Mouse (Mus musculus): ENCODE results near the gene Atp6v1c2.

The Atp6v1c2 gene

DNA sequence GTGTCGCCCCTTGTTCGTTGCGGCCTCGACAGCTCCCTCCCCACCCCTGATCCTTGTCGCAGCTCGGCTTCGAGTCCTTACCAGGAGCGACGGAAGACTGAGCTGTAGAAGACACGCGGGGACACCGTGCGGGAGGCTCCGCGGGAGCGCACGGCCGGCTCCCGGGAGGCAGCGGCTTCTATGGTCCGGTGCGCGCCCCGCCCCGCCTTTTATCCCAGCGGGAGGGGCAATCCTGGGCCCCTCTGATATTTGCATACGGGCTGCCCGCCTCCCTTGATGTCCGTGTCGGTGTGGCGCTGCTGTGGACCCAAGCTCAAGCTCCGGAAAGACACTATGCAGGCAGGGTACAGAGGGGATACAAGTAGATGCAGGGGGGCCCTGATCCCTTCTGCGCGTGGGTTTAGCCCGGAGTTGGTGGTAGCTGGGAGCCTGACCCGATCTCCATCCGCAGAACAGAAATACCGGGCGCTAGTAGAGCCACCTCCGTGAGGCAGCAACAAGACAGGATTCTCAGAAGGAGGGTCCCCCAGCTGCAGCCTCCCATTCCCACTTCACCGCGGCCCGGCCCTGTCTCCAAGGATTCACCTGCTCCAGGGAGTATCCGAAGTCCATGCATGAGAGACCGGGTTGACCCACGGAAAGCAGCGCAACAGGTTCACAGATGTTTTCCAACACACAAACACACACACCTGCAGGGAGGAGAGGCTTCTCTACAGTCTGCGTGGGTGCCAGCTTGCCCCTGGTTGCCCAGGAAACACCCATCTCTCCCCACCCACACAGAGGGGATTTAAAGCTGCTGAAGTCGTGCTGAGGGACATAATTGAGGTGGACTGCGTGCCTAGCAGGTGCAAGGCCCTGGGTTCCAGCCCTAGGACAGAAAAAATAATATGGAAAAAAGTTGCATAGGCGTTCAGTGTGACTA is 4.3 kb downstream of the Atp6v1c2 start:
- DNase-seq, result no peak

DNA sequence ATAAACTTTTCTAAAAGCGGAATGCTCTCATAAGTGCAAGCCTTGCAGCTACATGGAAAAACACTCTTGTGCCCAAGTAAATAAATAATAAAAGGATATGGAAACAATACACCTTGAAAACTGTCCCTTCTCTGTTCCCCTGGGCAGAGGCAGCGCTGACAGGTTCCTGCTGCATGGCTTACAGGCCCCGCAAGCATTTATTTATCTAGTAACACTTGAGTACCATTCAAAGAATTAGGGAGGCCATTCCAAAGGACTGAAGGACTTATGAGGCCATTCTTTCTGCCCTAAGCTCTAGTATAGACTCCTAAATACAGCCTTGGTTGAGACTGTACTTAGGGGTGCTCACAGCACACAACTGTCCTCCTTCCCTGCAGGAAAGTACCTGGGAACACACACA is 10.7 kb downstream of the Atp6v1c2 start:
- DNase-seq, result no peak

DNA sequence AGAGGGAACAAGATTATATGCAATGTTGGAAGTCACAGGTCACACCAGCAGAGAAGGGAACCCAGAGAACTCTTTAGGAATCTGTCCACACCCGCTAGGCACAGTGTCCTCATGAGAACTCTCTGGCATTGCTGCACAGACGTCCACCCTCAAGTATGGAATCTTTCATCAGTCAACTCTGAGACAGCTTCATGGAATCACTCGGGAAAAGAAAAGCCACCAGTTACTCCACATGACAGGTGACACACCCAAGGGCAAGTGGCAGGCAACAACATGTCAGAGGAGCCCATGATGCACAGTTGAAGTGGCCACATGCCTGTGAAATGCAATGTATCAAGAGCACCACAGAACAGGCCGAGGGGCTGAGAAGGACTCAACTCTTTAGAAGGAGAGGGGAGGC is 11.2 kb downstream of the Atp6v1c2 start:
- no peak for DNase-seq

DNA sequence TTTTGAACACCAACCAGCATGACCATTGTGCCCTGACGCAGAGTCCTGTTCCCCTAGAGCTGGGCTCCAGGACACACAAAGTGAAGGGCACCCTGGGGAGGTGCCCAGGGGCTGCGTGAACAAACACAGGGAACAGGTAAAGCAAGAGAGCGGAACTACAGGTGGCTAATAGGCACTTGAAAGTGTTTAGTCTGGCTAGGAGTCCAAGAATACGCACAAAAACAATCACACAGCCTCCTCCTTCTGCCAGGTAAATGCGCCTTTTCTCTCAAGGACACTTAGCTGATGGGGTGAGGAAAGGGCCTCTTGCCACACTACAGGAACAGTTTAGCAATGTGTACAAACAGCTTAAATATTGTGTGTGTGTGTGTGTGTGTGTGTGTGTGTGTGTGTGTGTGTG is 13.1 kb downstream of the Atp6v1c2 start:
- no peak for DNase-seq

DNA sequence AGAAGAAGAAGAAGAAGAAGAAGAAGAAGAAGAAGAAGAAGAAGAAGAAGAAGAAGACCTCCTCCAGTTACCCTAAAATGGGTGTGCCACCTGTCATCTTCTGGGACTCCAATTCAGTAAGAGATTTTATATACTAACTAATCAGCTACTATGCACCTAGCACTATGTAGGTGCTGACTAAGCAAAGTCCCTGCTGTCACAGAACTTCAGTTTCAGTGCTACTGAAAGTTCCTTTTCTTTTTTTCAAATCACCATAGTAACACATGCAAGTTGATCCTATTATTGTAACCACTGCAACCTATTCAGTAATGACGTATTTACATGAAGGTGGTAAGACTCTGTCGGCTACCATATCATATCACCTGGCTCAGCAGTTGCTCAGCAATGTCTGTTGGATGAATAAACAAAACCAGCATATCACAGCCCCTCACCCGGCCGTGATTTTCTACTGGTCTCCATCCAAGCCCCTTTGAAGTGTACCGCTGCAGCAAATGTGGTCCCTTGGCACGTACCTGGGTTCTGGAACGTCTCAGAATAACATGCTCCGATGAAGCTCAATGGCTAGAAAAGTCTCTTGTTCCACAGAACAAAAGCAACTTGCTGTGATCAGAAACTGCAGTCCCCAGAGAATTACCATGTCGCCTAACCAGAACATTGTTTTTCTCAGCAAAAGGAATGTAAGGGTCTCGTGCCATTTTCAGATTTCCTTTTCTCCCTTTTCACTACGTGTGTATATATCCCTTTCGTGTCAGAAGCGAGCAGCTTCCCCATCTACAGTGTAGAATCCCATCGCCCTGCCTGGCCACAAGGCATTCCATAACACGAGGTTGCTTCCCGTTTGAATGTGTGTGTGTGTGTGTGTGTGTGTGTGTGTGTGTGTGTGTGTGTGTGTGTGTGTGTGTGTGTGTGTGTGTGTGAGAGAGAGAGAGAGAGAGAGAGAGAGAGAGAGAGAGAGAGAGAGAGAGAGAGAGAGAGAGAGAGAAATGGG is 18.0 kb downstream of the Atp6v1c2 start:
- DNase-seq, result no peak

DNA sequence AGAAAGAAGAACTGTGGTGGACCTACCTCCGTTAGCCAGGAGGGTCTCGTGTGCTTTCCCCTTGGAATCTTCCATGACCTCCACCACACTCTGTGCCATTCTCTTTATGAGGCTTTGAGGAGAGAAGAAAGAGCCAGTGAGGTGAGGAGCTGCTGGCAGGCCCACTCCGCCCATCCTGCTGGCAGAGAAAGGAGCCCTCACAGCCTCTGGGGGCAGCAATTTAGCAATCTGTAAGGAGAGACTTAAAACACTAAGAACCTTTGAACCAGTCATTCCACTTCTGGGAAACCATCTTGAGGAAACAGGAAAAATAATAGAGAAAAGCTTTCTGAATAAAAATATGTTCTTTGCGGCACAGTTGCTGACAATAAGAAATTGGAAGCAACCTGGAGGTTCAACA is 20.9 kb downstream of the Atp6v1c2 start:
- DNase-seq, result no peak

DNA sequence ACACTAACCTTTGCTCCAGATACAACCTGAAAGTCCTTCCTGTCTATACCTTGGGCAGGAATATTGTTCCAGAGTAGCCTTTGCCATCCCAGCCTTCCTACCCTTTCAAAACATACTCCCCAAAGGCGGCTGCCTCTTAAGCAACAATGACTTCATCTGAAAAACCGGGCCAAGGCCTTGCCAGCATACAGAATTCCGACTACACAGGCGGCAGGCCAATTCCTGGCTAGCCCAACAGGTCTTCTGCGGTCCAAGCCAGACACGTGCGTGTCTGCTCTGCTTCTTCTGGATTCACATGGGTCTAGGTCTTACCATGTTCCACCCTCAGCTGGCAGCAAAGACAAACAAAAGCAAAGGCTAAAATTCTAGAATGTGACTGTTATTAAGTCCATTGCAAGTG is 23.7 kb downstream of the Atp6v1c2 start:
- no peak for DNase-seq

DNA sequence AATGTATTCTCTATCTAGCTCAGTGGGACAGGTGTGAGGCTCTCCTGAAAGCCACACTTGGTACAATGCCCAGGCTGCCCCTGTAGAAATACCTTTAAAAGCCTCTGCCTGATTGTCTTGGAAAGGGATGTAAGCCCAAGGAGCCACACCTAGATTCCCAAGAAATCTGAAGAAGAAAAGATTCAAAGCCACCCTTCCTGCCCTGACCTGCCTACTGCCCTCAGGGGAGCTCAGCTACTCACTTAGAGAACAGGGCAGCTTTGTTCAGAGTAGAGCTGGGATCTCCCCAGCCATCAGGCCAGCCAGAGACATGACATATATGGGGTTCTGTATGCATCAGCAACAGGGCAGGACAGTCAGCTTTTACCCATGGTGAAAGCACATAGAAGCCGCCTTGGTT is 29.3 kb downstream of the Atp6v1c2 start:
- no peak for DNase-seq

DNA sequence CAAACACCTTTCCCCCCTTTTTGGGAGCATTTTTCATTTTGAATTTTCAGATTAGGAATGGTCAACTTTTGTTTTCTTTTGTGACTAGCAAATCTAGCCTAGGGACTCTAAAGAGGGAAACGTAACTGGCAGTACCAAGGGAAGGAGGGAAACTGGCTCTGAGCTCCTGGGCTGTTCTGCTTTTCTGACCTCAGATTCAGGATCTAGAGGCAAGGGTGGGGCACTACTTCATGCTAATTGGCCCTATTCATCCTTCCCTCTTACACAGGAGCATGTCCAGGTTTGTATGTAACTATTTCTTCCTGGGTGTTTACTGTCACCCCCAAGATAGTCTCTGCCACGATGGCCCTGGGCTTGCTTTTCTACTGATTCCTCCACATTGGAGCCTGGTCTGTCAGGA is 32.3 kb downstream of the Atp6v1c2 start:
- DNase-seq, result no peak

DNA sequence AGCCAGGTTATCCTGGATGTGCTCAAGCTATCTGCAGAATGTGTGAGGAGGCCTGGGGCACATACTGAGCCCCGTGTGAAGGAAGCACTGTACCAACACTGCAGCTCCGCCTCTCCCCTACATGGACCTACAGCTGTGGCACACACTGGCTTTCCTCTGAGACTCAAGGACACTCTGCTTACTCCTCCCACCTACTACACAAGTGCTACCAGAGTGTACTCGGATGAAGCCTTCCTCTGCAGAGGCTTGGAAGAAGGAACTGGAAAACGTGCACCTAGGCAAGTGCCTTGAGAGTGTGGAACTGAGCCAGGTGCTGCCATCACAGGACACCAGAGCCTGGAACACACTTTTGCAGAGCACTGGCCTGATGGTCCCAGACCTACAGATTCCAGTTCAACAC is 38.6 kb downstream of the Atp6v1c2 start:
- no peak for DNase-seq

DNA sequence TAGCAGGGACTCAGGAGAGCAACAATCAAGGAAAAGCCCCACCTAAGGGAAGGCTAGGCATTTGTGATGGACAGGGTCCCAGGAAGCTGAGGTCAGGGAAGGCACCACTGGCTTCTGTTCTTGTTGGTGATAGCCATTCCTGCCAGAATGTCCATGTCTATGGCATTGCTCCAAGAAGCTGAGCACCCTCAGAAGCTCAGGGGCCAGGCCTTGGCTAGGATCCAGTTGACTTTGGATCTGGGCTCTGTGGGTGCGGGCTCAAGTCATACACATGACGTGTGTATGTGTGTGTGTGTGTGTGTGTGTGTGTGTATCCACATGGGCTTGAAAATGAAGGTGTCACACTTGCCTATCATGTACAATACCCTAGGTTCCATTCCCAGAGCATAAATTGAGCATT is 39.2 kb downstream of the Atp6v1c2 start:
- no peak for DNase-seq

DNA sequence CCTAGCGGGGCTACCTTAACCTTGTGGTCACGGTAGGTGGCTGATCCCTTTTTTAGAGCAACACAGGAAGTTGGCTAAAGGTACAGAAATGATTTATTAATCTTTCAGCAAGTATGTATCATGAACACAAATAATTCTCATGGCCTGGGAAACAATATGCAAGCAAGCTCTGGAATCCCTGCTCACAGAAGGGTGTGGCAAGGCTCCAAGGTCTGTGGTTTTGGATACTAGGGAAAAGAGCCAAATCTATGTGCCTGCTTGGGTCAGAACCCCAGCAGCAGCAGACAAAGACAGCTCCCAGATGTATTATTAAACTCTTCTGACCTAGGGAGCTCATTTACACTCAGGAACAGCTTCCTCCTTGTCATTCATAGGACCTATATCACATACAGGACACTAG is 40.1 kb downstream of the Atp6v1c2 start:
- DNase-seq, result no peak

DNA sequence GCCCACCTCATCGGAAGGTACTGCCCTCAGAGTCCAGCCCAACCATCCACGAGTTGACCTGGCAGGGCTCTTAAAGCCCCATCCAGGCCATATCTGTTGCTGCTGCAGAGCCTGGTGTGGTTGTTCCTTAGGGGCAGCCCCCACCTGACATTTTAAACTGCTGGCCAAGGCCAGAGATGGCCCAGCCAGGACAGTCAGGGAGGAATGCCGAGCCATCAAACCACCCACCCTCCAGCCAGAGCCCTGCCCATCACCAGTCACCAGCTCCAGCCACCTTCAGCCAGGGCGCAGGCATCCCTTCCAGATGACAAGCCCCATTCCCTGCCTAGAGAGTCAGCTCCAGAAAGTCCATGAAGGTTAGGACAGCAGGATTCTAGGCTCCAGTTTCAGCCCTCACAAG is 40.7 kb downstream of the Atp6v1c2 start:
- DNase-seq, result no peak

DNA sequence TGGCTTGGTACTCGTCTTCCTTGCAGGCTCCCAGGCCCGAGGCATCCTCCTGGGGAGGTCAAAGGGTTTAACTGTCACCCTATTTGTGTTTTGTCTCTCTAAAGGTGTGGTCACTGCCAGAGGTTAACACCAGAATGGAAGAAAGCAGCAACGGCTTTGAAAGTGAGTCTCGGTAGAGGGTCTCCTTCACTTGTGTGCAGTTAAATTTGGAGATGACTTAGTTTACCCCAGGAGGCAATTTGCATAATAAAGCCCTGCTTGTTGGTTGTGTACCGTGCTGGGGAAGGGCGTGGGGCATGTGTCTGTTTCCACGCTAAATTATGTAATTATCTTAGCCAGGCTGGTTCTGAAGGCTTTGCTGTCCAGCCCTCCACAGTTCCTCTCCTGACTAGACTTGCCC is 55.3 kb downstream of the Atp6v1c2 start:
- no peak for DNase-seq

DNA sequence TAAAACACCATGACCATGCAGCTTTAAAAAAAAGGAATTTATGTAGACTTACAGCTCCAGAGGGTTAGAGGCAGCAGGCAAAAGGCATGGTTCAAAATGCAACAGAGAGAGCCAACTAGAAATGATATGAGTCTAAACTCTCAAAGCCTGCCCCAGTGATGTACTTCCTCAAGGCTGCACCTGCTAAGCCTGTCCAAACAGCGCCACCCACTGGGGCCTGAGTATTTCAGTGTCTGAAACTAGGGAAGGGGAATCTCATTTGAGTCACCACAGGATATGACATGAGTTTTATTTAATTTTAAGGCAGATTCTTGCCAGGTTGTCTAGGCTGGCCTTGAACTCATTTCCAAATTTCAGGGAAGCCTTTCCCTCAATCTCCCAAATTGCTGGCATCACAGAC is 57.9 kb downstream of the Atp6v1c2 start:
- peak; percentile 49 for DNase-seq

DNA sequence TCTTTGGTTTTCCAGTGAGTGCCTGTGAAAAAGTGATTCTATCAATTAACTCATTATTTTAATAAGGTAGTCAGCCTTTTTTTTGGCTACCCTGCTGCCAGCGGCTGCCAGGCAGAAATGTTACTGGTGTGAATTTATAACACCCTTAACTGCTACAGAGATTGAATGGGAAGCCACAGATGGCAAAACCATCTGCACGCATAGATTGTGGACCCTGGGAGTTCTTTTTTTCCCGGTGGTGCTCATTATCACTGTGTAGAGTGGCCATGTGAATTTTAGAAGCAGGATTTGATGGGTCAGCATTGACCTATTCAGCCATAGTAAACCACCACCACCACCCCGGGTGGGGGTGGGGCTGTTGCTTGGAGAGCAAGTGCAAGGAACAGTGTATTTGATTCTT is 61.8 kb downstream of the Atp6v1c2 start:
- no peak for DNase-seq

DNA sequence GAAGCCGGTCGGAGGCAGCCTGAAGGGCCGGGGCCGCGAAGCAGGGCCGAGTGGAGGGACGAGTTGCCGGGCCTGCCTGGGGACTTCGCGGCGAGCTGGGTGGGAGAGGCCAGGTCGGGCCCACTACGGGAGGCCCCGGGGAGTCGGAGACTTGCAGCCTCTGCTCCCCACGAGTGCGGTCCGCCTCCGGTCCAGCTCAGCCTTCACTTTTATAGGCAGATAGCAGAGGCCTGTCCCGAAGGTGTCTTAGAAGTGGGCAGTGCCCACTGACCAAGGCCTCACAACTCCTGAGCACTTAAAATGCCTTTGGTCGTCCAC is 62.5 kb downstream of the Atp6v1c2 start:
- DNase-seq, result no peak

DNA sequence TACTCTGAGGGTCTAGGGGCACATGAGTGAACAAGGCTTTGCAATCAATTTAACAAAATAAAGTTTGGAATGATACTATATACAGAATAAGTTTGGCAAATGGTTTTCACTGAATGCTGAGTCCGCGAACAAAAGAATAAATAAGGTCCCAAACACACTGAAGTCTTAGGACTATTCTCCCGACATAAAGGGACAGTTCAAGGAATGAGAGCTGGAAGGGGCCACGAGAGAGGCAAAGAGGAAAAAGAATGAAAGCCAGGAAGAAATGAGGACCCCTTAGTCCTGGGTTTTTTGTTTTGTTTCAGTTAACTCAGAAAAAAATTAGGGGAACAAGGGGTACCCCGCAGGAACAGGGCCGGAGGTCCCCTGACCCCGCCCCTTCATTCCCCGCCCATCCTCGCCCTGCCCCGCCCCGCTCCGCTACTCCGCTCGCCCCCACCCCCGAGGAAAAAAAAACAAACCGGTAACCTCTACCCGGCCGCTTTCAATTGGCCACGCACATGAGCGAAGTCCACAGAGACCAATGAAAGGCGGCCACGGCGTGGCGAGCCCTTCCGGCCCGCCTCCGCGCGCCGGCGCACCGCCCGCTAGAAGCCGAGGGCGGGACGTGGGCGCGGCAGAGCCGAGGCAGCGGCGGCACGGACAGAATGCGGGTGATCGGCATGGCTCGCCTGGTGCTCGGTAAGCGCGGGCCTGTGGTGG is 63.0 kb downstream of the Atp6v1c2 start, which contains the start of gene Pdia6:
Gene Pdia6, plus strand, starts transcription at position 575 of the 702 bp plus-strand sequence.
- peak; percentile 90 to 92 for DNase-seq

DNA sequence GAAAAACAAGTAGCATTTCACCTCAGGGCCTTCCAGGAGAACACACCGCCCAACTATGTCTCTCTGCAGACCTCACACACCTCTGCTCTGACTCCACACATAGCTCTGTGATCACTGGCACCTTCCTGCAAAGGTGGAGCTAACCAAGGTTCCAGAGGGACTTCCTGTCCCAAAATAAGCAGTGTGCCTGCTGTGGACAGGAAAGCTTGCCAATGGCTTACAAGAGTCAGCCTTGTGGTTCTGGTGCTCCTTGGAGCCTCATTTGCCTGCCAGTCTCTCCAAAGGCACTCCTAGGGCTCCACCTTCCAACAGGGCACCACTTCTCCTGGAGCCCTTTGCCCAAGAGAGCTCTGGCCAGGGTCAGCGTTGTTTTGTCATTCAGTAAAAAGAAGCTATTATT is 64.3 kb downstream of the Atp6v1c2 start:
- no peak for DNase-seq

DNA sequence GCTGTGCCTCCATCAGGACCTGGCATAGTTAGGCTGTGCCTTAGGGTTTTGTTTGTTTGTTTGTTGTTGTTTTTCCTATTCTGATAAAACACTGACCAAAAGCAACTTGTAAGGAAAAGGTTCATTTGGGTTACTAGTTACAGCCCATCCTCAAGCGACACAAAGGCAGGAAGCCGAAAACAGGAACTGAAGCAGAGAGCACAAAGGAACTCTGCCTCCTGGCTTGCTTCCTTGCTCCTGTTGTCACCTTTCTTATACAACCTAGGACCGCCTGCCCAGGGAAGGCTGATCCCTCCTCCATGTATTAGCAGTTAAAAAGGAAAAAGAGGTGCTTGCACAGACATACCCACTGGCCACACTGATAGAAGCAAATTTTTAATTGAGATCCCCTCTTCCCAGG is 65.3 kb downstream of the Atp6v1c2 start:
- no peak for DNase-seq

DNA sequence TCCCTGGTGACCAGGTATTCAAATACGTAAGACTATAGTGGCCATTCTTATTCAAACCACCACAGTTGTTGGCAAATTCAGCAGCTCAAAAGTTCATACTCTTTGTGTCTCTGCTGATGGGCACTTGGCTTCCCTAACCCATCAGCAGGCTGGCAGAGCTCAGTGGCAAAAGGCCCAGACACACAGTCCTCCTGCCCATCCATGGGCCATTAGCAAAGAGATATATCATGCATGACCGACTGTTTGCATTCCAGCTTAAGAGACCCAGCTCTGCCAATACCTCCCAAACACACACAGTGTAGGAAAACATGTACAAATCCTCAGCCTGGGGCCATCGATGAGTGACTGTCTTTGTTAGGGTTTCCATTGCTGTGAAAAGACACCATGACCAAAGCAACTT is 68.2 kb downstream of the Atp6v1c2 start:
- no peak for DNase-seq

DNA sequence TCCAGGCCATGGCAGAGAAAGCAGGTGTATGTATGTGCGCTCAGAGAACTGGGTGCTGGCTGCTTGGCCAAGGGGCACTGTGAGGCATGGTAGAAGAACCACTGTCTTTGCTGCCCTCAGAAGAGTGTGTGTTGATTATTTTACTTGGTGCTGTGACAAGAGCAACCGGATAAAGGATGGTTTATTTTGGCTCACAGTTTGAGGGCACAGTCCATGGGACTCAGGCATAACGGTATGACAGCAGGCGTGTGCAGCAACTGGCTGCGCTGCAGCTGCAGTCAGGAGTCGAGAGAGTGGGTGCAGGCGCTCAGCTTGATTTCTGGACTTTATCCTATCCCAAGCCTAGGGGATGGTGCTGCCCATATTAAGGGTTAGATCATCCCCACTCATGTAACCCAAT is 70.7 kb downstream of the Atp6v1c2 start:
- DNase-seq, result no peak

DNA sequence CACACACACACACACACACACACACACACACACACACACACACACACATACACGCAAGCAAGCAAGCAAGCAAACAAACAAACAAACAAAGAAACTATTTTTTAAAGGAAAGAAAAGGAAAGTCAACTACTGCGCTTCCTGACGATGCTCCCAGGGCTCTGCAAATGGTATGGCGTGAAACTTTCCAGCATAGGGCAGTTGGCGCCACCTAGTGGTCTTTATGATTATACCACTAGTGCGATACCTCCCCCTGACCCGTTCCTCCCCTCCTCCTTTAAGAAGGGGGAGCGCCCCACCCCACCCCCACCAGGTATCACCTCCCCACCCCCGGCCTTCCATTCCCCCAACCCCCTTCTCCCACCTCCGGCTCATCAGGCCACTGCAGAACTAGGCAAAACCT is 72.3 kb downstream of the Atp6v1c2 start:
- peak; percentile 39 to 44 for DNase-seq
